Mouse (Mus musculus) kidney, embryonic 14.5 days (tissue): Measurements from ENCODE around the gene Adcy9. TPM values are rescaled to one million over a fixed set of nuclear protein-coding genes. Genes with fewer than 3 reads are reported as not detected.

Experiments used
- ATAC-seq: fragments of 200-750 bp; cut with Nextera tagmentation; 2 replicates; pipeline ENCODE4 v1.8.0; 2017; ENCODE audit warnings: moderate number of reproducible peaks, mild to moderate bottlenecking, moderate TSS enrichment, moderate library complexity; ENCODE audit not compliant: low FRiP score, low TSS enrichment
- H3K27ac ChIP-seq: fragments of 300-500 bp; sonication (generic); 2 replicates; pipeline ENCODE4 v1.5.1; 2014; ENCODE audit warnings: low read depth, mild to moderate bottlenecking, low read length, moderate library complexity, mixed read lengths
- H3K27me3 ChIP-seq: fragments of 300-500 bp; sonication (generic); 2 replicates; pipeline ENCODE4 v1.6.1; 2014; ENCODE audit warnings: mild to moderate bottlenecking, low read length; ENCODE audit not compliant: control insufficient read depth, insufficient read depth
- H3K36me3 ChIP-seq: fragments of 300-500 bp; sonication (generic); 2 replicates; pipeline ENCODE4 v1.6.1; 2014; ENCODE audit warnings: low read length, mixed read lengths; ENCODE audit not compliant: control insufficient read depth, insufficient read depth
- H3K4me1 ChIP-seq: fragments of 300-500 bp; sonication (generic); 2 replicates; pipeline ENCODE4 v1.6.1; 2014; ENCODE audit warnings: low read length, mixed read lengths; ENCODE audit not compliant: control insufficient read depth, insufficient read depth
- H3K4me2 ChIP-seq: fragments of 300-500 bp; sonication (generic); replicated peaks from 2 replicates; pipeline ENCODE4 v1.6.1; 2014; ENCODE audit warnings: low read depth, mild to moderate bottlenecking, low read length
- H3K4me3 ChIP-seq: fragments of 300-500 bp; sonication (generic); 2 replicates; pipeline ENCODE4 v1.5.1; 2014; ENCODE audit warnings: mild to moderate bottlenecking, low read length
- H3K9ac ChIP-seq: fragments of 300-500 bp; sonication (generic); 2 replicates; pipeline ENCODE4 v1.6.1; 2014; ENCODE audit warnings: low read depth, mild to moderate bottlenecking, low read length, moderate library complexity
- H3K9me3 ChIP-seq: fragments of 300-500 bp; sonication (generic); 2 replicates; pipeline ENCODE4 v1.6.1; 2016; ENCODE audit warnings: low read length; ENCODE audit not compliant: control insufficient read depth
- WGBS: fragments of 180-500 bp; shearing (Covaris S2); extraction: QIAGEN DNeasy Blood & Tissue Kit; methylation state at CpG from one replicate; pipeline ENCODE4 v1.1.7; 2014; 5-methylcytosine and 5-hydroxymethylcytosine counted together
- polyA plus RNA-seq: library from polyadenylated mRNA; unstranded; fragments of >200 nt; fragmentation: Nextera tagmentation; extraction: Ambion mirVana; gene quantifications from 2 replicates; pipeline ENCODE4 v1.2.1, GENCODE M21; 2014

Gene Adcy9
- polyA plus RNA-seq, result 1.1 and 1.3 TPM in 2 replicates

DNA sequence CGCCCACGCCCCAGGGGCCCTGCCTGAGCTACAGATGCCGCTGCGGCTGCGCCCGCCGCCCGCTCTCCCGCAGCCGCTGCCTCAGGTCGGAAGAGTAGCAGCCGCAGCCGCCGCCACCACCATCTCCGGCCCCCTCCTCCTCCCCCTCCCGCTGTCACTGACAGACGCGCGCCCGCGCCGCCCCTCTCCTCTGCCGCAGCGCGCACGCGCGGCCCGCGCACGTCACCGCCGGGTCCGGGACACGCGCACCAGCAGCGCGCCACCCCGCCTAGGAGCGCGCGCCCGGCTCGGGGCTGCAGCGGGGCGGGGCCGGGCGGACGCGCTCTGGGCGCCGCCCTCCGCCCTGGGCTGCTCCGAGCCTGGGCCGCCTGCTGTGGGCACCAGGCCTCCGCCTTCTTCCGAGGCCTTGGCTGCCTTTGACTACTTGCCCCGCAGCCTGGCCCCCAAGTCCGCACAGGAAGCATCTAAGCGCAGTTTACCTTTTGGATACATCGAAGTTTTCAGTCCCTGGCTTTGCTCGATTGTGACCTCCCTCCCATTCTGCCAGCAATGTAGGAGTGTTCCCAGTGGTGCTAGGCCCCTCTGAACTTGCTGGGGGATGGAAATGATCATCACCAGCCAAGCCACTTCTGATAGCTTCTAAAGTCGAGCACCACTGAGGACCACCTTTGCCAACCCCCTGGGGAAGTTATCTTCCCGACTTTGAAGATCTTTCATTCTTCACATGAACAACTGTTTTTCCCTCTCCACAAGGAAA is at the start of gene Adcy9:
TSS of gene Adcy9 (minus strand) at position 201 of the 757 bp plus-strand sequence.
- Histone ChIP-seq H3K9ac (peak within 1 kb of the TSS; percentile 69), H3K9me3 (no peaks in the 10 kb centered on the region), H3K27ac (peak within 1 kb of the TSS; percentile 37; the same call in 1 of the 2 replicates), H3K36me3 (no peaks in the 10 kb centered on the region), H3K27me3 (peaks cover 9% of the 10 kb centered on the region), H3K4me2 (peak within 1 kb of the TSS; percentile 98), H3K4me3 (peak within 1 kb of the TSS; percentile 73), H3K4me1 (peaks cover 10% of the 10 kb centered on the region; the same call in 1 of the 2 replicates)
- WGBS, result under 1% methylated on average over 29 of the region's 64 CpGs
- ATAC-seq, result peak; percentile 95

- no peak overlapping the region for H3K27ac ChIP-seq
- no peak overlapping the region for H3K4me3 ChIP-seq
- 60% methylated on average over 10 of the region's 10 CpGs for WGBS
- ATAC-seq, result no peak
- H3K4me1 ChIP-seq, result 0 out of 2 replicates have a peak, but pooled peaks cover 3% of the 10 kb centered on the region
- no peaks in the 10 kb centered on the region for H3K27me3 ChIP-seq
- no peaks in the 10 kb centered on the region for H3K36me3 ChIP-seq
- no peak overlapping the region for H3K9ac ChIP-seq
- no peaks in the 10 kb centered on the region for H3K9me3 ChIP-seq
- no peak overlapping the region for H3K4me2 ChIP-seq
These were observed 49.5 kb upstream of the Adcy9 start for GRCm38 (mm10) chr16:4469599-4470352.

DNA sequence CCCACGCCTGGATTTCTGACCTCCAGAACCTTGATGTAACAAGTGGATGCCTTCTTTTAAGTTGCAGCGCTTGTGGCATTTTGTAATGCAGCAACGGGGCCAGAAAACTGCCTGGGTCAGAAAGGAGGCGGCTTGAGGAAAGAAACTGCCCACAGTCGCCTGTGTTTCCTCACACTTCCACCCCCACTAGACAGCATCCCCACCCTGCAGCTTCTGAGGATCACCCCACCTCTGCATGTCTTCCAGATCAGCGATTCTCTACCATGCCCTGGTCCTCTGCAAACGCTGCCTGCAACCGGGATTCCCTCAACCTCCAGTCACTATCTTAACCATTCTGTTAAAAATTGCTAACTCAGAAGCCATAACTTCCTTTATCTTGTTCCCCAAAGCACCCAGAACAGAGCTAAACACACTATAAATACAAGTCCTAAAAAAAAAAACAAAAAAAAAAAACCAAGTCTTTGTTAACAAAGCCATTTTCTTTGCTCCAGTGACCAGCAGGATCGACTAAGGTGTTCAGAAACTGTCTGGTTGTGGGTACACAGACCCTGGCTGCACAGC is 44.3 kb upstream of the Adcy9 start:
- H3K9me3 ChIP-seq, result no peaks in the 10 kb centered on the region
- H3K27me3 ChIP-seq, result no peaks in the 10 kb centered on the region
- no peak overlapping the region for H3K4me2 ChIP-seq
- H3K4me3 ChIP-seq, result no peak overlapping the region
- H3K36me3 ChIP-seq, result no peaks in the 10 kb centered on the region
- ATAC-seq, result no peak
- no peak overlapping the region for H3K27ac ChIP-seq
- no peak overlapping the region for H3K9ac ChIP-seq
- WGBS, result 63% methylated on average over 9 of the region's 9 CpGs
- no peaks in the 10 kb centered on the region for H3K4me1 ChIP-seq

- Histone ChIP-seq H3K4me1 (no peaks in the 10 kb centered on the region), H3K27ac (no peak overlapping the region), H3K9ac (no peak overlapping the region), H3K4me2 (no peak overlapping the region), H3K9me3 (no peaks in the 10 kb centered on the region), H3K36me3 (no peaks in the 10 kb centered on the region), H3K4me3 (no peak overlapping the region), H3K27me3 (no peaks in the 10 kb centered on the region)
- 84% methylated on average over 3 of the region's 3 CpGs for WGBS
- no peak for ATAC-seq
These were observed 37.6 kb upstream of the Adcy9 start for GRCm38 (mm10) chr16:4457927-4458326.

- no peak overlapping the region for H3K9ac ChIP-seq
- no peak overlapping the region for H3K4me2 ChIP-seq
- H3K4me1 ChIP-seq, result no peaks in the 10 kb centered on the region
- no peaks in the 10 kb centered on the region for H3K9me3 ChIP-seq
- no peaks in the 10 kb centered on the region for H3K36me3 ChIP-seq
- no peaks in the 10 kb centered on the region for H3K27me3 ChIP-seq
- H3K27ac ChIP-seq, result no peak overlapping the region
- ATAC-seq, result no peak
- no peak overlapping the region for H3K4me3 ChIP-seq
- WGBS, result 86% methylated on average over 5 of the region's 5 CpGs
These were observed 36.1 kb upstream of the Adcy9 start for GRCm38 (mm10) chr16:4456391-4456790.

DNA sequence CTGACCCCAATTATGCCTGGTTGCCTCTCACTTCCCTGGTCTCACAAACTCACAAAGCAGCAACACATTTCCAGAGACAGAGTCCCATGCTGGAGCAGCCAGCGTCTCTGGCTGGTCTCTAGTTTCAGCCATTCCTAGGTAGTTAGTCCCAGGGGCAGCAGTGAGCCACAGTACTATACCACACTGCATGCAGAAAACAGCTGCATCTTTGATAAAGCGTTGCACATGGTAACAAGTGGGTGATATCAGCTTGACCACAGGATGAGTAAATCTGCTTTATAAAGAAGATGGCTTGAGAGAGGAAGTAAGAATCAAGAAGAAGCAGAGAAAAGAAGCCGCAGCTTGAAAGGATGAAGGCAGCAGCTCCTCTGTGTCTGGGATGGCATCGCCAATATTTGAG is 35.4 kb upstream of the Adcy9 start:
- H3K27me3 ChIP-seq, result no peaks in the 10 kb centered on the region
- no peaks in the 10 kb centered on the region for H3K4me1 ChIP-seq
- H3K36me3 ChIP-seq, result no peaks in the 10 kb centered on the region
- H3K4me3 ChIP-seq, result no peak overlapping the region
- no peak overlapping the region for H3K27ac ChIP-seq
- no peak overlapping the region for H3K4me2 ChIP-seq
- no peaks in the 10 kb centered on the region for H3K9me3 ChIP-seq
- H3K9ac ChIP-seq, result no peak overlapping the region
- WGBS, result 80% methylated on average over 4 of the region's 4 CpGs
- ATAC-seq, result no peak

GRCm38 (mm10) chr16:4454563-4454962 is 34.3 kb upstream of the Adcy9 start:
- Histone ChIP-seq H3K9me3 (no peaks in the 10 kb centered on the region), H3K27ac (no peak overlapping the region), H3K9ac (no peak overlapping the region), H3K27me3 (no peaks in the 10 kb centered on the region), H3K4me2 (no peak overlapping the region), H3K4me3 (no peak overlapping the region), H3K4me1 (no peaks in the 10 kb centered on the region), H3K36me3 (no peaks in the 10 kb centered on the region)
- ATAC-seq, result no peak
- WGBS, result 87% methylated on average over 7 of the region's 7 CpGs

- no peaks in the 10 kb centered on the region for H3K36me3 ChIP-seq
- ATAC-seq, result no peak
- no peaks in the 10 kb centered on the region for H3K27me3 ChIP-seq
- H3K4me3 ChIP-seq, result no peak overlapping the region
- WGBS, result 89% methylated on average over 6 of the region's 6 CpGs
- H3K4me2 ChIP-seq, result no peak overlapping the region
- no peak overlapping the region for H3K27ac ChIP-seq
- H3K9me3 ChIP-seq, result no peaks in the 10 kb centered on the region
- no peaks in the 10 kb centered on the region for H3K4me1 ChIP-seq
- H3K9ac ChIP-seq, result 0 out of 2 replicates have a peak overlapping the region, but pooled peaks have one; percentile 7
These were observed 29.1 kb upstream of the Adcy9 start for GRCm38 (mm10) chr16:4449418-4449817.

GRCm38 (mm10) chr16:4448235-4448634 is 27.9 kb upstream of the Adcy9 start:
- 50% methylated on average over 9 of the region's 9 CpGs for WGBS
- no peak overlapping the region for H3K4me2 ChIP-seq
- no peaks in the 10 kb centered on the region for H3K4me1 ChIP-seq
- no peaks in the 10 kb centered on the region for H3K9me3 ChIP-seq
- H3K36me3 ChIP-seq, result no peaks in the 10 kb centered on the region
- no peak overlapping the region for H3K9ac ChIP-seq
- no peak; the same call in 1 of the 2 replicates for ATAC-seq
- no peaks in the 10 kb centered on the region for H3K27me3 ChIP-seq
- no peak overlapping the region for H3K27ac ChIP-seq
- no peak overlapping the region for H3K4me3 ChIP-seq
